Mouse (Mus musculus) retina, embryonic 14.5 days (tissue): Measurements from ENCODE around the gene Gm4881.

Experiments used
- DNase-seq: peaks from one replicate; pipeline ENCODE4 v3.0.0-alpha.2; 2015; ENCODE audit warnings: low spot score

The Gm4881 gene

DNA sequence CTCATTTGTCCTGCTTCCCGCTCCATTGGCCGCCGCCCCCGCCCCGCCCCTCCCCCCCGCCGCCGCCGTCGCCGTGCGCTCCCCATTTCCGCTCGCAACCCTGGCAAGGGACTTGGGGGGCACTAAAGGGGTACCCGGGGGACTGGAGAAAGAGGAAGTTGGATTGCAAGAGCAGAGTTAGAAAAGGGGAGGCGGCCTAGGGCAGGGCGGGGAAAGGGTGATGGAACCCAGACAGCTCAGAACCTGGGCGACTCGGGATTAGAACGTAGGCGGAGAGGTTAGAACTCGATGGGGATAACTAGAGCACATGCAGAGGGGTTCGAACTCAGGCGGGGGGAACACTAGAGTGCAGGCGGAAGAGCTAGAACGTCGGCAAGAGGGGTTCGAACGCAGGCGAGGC, 10.2 kb upstream of the Gm4881 start:
- DNase-seq: no peak

DNA sequence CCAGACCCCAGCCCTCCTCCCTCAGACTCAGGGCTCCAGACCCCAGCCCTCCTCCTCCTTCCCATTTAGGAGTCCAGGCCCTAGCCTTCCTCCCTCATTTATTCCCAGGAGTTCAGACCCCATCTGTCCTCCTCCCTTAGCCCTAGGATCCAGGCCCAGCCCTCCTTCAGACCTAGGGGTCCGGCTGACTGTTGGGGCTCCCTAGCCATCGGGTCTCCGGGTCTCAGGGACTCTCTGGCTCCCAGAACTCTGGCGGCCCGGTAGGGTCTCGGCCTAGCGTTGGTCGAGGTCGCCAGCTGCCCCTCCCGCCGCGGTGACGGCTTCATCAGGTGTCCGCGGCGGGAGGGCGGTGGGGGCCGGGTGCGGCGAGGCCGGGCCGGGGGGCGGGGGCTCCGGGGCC, 9.7 kb upstream of the Gm4881 start:
- no peak for DNase-seq

DNA sequence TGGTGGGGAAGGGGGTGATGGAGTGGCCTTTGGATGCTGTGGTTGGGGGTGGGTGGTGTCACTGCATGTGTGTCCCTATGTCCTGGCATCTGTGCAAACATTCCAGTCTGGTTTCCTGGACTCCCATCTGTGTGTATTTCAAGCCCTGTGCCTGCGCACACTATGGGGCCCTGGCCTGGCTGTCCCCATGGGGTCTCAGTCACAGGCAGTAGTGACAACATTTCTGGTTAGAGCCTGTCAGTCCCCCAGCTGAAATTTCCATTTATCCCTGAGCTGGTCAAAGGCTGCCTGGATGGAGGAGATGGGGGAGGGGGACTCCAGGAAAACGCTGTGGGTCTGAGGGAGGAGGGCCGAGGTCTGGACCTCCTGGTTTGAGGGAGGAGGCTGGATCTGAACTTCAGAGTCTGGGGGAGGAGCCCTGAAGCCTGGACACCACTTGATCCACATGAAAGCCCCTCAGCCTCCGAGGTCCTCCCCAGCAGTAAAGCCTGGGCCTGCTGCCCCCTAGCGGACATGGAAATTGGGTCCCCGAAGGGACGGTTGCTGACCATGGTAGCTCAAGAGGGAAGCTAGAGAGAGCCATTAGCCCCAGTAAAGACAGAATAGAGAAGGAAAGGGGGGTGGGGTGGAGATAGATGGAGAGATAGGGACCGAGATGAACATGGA, 5.8 kb upstream of the Gm4881 start:
- DNase-seq: peak; percentile 89

DNA sequence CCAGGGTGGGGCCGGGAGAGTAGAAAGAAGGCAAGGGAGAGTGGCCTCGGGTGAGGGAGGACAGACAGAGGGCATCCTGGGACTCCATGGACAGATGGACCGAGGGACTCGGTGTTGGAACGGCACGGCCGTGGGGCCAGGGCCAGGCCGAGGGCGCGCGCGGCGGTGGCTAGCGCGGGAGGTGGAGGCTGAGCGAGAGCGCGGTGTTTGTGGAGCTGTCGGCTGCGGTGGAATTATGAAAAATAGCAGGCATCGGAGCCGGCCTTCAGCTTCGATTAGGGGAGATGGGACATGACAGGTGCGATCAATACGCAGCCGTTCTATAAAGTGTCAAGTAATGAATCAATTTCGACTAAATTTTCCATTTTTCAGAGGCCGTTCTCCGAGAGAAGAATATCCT, 4.5 kb upstream of the Gm4881 start:
- DNase-seq: peak; percentile 47

DNA sequence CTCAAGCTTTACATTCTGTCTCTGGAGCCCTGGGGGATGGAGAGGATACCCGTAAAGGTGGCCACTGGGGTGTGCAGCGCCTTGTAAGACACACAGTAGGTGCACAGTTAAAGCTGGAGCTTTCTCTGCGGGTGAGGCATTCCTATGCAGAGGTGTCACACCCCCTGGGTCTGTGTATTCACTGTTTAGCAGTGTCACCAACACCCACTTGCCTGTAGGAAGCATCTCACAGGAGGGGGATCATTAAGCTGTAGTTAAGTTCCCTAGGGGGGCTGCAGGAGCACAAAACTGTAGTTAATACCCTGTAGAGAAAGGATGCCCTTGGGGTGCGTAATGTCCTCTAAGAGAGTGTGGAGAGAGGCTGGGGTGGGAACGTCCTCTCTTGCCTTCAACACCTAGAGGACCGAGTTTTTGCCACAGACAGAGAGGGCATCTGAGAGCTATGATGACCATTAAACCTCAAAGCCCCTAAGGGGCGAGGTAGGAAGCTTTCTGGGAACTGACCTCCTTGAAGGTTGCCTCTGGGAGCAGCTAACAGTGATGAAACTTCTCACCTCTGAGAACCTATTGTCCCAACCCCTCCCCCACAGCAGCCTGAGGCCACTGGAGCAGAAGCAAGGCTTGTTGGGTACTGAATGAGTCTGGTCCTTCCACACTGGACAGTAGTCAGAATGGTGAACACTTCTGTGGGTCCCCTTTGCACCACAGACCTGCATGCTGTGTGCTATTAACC, 3.2 kb upstream of the Gm4881 start:
- no peak for DNase-seq

DNA sequence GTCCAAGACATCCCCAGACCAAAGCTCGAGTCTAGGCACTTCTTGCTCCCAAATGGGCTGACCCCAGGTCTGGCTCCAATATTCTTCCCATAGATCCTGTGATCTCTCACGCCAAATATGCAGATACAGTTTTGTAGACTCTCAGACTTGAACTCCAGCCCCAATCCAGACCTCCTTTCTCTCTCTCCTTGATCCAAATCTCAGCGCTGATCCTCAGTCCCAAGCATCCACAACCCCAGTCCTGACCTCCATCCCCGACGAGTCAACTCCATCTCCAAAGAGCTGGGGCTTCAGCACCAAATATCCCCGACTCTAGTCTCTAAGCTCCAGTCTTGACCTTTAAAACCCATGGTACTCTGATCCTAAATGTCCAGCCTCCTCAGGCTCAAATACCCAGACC, 653 bp downstream of the Gm4881 start:
- no peak for DNase-seq

DNA sequence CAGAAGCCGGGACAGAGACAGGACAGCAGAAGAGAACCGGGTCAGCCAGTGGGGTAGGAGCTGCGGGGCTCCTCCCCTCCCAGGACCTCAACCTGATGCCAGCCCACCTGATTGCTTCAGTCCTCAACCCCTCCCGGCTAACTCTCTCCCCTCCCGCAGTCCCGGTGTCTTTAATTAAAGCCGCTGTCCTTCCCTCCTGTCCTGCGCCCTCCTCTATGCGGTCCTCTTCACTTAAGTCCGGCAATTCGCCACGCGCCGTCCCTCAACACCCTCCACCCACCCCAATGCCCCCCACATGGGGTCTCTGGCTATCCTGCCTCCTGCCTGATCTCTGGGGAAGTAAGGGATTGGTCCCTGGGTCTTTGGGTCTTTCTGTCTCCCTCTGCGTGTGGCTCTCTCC, 12.6 kb downstream of the Gm4881 start:
- DNase-seq: no peak

DNA sequence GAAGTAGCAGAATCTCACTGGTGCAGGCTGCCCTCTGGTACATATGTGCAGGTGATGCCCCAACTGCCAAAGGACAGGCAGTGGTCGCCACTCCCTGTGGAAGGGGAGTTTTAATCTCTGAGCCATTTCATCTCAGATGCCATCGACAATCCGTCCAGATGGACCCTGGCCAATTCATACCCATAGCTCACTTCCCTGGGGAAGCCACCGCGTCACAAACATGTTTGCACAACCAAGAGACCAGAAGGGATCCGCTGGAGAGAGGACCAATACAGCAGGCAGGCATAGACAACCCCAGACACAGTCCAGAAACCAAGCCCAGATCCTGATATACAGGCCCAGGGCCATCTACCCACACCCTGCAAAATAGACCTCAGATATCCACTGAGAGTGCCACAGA, 13.8 kb downstream of the Gm4881 start:
- DNase-seq: no peak

DNA sequence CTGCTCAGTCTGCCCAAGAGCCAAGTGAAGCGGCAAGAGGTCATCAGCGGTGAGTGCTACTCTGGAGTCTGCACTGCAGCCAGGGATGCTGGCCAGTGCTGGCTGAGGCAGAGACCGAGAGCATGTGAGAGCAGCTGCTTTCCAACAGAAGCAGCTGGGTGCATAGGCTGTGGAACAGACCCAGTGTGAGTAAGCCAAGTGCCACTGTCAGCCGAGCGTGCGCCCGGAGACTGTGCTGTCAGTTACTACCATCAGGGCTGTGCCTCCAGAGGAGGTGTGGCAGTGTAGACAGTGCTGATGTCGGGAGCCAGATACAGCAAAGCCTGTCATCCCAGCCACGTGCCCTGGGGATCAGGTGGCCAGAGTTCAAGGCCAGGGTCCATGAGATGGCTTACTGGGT, 24.6 kb downstream of the Gm4881 start:
- DNase-seq: no peak

DNA sequence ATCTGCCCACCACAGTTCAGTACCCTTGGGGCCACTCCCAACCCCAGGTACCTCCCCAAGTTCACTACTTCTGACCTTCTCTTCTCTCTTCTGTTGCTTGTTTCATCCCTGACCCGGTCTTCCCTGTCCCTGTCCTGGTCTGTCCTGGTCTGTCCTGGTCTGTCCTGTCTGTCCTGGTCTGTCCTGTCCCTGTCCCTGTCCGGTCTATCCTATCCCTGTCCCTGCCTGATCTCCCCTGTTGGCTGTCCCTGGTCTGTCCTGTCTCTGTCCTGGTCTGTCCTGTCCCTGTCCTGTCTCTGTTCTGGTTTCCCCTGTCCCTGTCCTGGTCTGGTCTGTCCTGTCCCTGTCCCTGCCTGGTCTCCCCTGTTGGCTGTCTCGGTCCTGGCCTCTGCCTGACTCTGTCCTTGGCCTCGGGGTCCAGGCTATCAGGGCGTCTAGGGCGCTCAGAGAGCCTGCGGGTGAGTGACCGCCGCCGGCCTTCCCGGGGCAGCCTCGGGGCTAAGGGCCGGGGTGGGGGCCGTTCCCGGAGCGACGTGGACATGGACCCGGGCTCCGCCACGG, 25.5 kb downstream of the Gm4881 start:
- DNase-seq: no peak

DNA sequence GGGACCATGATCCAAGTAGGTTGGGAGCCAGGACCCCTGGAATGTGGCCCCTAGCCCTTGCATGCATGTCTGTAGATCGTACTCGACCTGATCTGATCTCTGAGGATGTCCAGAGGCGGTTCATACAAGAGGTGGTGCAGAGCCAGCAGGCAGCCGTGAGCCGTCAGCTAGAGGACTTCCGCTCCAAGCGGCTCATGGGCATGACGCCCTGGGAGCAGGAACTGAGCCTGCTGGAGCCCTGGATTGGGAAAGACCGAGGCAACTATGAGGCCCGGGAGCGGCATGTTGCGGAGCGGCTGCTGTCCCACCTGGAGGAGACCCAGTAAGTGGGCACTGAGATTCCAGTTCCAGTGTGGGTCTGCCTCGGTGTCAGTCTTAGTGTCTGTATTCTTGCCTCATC, 31.8 kb downstream of the Gm4881 start:
- DNase-seq: no peak

DNA sequence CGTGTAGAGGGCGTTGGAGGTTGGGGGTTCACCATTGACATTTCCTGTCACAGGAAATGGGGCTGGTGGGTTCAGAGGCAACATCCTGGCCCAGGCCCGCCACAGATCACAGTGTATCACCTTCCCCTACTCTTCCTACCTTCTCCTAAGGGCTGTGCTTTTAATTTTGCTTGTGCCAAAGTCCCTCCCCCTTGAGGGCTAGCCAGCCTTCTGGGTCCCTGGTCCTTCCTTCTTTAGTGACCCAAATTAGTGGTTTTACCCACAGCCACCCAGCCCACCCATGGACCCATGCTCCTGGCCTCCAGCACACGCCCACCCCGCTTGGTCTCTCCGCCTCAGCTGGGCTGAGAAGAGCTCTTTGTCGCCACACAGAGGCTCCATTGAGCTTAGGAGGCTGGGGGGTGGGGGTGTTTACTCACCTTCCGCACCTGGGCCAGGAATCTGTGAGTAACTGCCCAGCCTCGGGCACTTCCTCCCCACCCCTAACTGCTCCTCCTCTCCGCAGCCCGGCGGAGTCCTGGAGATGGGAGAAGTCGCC, 37.0 kb downstream of the Gm4881 start:
- no peak for DNase-seq

DNA sequence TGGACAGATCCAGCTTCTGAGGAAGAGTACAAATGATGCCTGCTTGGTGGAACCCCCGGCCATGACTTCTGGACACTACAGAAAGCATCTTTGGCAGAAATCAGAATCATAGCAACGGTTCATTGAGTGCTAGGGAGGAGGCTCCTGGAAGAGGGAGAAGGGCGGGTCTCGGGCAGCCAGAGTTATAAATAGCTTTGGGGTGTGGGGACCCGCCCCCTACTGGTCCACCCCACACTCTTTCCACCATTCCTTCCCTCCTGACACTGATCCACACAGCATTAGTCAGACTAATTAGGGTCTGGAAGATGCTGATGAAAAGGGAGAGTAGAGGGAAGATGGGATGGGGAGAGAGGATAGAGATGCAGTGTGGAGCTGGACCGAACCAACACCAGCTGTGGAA, 37.7 kb downstream of the Gm4881 start:
- no peak for DNase-seq

DNA sequence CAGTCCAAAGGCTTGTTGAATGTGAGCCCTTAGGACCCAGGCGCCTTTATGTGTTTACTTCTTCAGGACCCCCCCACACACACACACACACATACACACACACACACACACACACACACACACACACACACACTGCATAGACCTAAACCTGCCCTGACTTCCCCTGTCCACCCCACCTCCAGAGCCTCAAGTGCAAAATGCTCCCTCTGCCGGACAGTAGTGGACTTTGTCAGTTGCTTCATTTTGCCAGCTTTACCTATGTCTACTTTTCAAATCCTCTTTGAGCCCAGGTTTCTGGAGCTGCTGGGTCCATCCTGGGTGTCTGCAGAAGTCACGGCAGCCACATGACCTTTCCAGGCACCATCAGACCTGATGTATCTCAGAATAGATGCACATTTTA, 39.4 kb downstream of the Gm4881 start:
- DNase-seq: peak; percentile 84

DNA sequence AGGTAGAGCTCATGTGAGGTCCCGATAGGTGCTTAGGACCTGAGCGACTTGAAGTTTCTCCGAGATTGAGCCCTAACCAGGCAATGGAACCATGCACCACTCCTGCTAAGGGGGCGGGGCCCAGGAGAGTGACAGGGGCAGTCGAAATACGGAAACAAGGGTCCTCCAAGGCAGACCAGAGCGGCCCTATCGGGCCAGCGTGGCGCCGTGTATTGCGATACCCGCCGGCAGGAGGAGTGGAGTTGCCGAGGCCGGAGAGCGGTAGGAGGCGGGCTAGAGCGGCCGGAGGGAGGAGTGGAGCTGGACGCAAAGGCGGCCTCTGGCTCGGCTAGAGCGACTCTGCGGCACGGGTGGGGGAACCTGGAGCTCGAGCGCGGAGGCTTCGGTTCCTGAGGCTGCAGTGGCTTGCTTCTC, 40.2 kb downstream of the Gm4881 start:
- peak; percentile 98 for DNase-seq

DNA sequence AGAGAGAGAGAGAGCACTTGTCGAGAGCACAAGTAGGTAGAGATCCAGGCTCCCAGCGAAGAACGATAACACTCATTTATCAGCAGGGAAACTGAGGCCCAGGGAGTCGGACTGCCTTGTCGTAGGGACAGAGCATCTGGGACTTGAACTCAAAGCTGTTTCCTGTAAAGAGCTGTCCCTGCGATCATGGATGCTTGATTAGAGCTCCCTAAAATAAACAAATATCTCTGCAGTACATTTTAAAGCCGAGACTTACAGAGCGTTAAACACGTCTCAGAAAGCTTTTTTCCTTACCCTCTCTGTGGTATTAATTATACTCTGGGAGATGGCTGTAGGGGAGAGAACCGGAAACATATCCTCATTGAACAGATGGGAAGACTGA, 40.9 kb downstream of the Gm4881 start:
- no peak for DNase-seq

DNA sequence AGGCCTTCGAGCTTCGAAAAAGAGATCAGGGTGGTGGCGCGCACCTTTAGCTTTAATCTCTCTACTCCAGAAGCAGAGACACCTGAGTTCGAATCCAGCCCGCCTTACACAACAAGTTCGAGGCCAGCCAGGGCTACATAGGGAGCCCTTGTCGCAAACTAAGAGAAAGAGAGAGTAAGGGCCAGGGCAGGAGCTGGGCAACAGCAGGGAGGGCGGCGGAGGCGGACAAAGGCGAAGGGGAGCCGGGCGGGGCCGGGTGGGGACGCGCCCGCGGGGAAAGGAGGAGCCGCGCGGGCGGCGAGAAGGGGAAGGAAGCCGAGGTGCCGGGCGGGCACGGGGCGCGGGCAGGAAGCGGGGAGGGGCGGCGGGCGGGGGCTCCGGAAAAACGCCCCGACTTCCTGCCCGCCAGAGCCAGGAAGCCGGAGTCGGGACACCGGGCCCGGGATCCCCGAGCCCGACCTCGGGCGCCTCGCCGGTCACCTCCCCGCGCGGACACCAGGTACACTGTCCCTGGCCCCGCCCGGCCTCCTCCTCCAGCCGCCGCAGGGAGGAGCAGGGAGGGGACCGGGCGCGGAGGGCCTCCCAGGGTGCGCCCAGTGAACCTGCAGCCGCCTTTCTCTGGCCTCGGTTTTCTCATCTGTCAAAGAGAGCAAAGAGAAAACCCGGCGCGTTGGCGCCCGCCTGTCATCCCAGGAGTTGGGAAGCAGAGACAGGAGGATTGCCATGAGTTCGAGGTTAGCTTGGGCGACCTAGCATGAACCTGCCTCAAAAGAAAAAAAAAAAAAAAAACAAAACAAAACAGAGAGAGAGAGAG, 41.5 kb downstream of the Gm4881 start, which contains the start of gene Arhgef1:
Gene Arhgef1 (plus strand): TSS at position 283 of the 814 bp plus-strand sequence.
- DNase-seq: peak; percentile 41

DNA sequence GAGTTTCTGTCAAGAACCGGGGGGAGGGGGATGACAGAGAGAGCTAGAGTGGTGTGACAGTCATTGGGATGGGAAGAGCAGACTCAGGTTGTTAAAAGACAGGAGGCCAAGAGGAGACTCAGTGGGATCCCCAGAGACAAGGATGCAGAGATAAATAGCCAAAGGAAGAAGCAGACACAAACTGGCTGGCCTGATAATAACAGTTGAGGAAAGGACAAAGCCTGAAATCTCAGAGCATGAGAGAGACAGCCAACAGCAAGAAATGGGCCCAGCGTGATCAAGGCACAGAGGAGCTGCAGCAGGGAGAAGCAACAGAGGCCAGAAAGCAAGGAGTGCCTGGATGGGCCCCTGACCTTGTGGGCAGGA, 42.0 kb downstream of the Gm4881 start:
- no peak for DNase-seq

DNA sequence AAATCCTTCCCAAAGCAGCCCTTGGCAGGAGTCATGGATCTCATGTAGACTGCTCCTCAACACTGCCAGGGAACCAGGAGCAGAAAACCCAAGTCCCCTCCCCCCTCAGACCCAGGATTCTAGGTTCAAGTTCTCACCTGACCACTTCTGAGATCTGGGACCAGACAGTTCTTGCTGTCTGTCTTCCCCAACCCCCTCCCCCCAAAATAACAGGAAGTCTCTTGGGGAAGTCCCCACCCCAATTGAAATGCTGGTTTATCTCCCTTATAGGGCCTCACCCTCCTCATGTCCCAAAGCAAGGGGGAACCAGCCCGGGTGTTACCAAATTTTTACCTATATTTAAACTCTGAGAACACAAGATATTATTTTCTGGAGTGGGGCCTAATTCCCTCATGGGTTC, 42.5 kb downstream of the Gm4881 start:
- peak; percentile 32 for DNase-seq

DNA sequence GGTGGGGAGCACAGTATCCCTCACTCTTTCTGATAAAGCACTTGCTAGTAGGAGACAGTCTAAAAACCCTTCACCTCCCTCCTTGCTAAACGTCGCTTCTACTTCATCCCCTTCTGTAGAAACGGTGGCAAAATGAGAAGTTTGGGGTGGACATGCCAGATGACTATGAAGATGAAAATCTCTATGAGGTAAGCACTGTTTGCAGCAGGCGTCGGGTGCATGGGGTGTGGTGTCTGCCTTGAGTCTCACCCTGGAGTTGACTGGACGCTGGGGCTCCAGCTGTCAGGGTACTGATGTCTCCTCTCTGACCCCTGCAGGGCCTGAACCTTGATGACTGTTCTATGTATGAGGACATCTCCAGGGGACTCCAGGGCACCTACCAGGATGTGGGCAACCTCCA, 43.2 kb downstream of the Gm4881 start:
- no peak for DNase-seq

DNA sequence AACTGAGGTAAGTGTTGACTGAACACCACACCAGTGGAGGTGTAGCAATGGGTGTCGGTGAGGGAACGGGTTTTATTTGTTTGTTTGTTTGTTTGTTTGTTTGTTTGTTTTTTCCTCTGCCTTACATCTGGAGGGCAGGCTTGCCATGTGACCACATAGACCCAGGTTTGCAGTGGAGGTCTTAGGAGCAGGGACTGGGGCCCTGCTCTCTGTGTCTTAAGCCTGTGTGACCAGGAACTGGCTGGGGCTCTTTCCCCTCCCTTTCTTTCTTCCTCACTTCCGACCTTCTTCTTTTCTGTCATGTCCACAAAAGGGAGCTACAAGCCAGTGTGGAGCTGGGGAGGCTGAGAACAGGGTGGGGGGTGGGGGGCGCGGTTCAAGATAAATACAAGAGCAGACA, 46.3 kb downstream of the Gm4881 start:
- no peak for DNase-seq

DNA sequence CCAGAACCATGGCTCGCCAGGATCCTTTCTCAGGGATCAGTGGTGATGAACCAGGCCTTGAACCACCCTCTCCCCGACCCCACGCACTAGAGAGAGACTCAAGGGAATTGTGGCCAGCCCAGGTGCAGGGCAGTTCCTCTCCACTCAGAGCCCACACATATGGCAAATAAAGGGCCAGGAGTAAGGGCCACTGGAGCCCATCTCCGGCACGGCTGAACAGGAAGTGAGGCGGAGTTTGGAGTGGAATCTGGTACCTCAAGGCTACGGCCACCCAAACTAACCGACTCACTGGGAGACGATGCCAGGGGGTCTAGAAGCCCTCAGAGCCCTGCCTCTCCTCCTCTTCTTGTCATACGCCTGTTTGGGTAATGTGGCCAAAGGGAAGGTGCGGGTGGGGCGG, 47.1 kb downstream of the Gm4881 start, which contains the start of gene Cd79a:
Gene Cd79a (plus strand): TSS at position 158 of the 400 bp plus-strand sequence.
- no peak for DNase-seq
